Comparison of ENCODE assay signal across 14 mouse cellular contexts in genomic region chrX:11141294-11141693, GRCm38 (mm10).
A peak's percentile ranks its signal among the peaks of the same experiment; 100 is the strongest.
DNase-seq lines count a peak whose midpoint lies in the region; ATAC-seq and TF ChIP-seq lines count a peak whose summit lies in the region.
"Had no signal": no experiment of that assay in that cellular context is flagged by ENCODE, and none has a peak within 500 bp of the region (broad histone marks: within the 10 kb centered on the region; RNA-seq: fewer than 3 reads in every experiment).

No protein-coding gene starts in this region.

- no peak overlapping the region for H3K9ac ChIP-seq in kidney, embryonic 14.5 days (ENCODE audit: low read depth, low read length)
- no peak overlapping the region for H3K9ac ChIP-seq in MEL (ENCODE audit: control insufficient read depth, low read depth, low read length, poor library complexity, severe bottlenecking)
- H3K9ac ChIP-seq in stomach, postnatal 0 days (ENCODE audit: low read length), result no peak overlapping the region
- H3K9ac ChIP-seq in neural tube, embryonic 15.5 days (replicated peaks), result no peak overlapping the region
- H3K9ac ChIP-seq: heart, embryonic 15.5 days; hindbrain, embryonic 15.5 days; limb, embryonic 13.5 days had no signal

- no peak for ATAC-seq in kidney, embryonic 14.5 days (ENCODE audit: low FRiP score, low TSS enrichment)
- no peak for ATAC-seq in stomach, postnatal 0 days (ENCODE audit: low FRiP score, low TSS enrichment)
- ATAC-seq in neural tube, embryonic 15.5 days (ENCODE audit: low FRiP score), result no peak

- H3K9me3 ChIP-seq in kidney, embryonic 14.5 days (ENCODE audit: control insufficient read depth, low read length), result no peaks in the 10 kb centered on the region
- H3K9me3 ChIP-seq in MEL (replicated peaks; ENCODE audit: insufficient read depth, low read length), result no peaks in the 10 kb centered on the region
- H3K9me3 ChIP-seq in stomach, postnatal 0 days (ENCODE audit: control insufficient read depth, low read length), result no peaks in the 10 kb centered on the region
- no peaks in the 10 kb centered on the region for H3K9me3 ChIP-seq in neural tube, embryonic 15.5 days (replicated peaks)
- H3K9me3 ChIP-seq: heart, embryonic 15.5 days; hindbrain, embryonic 15.5 days; limb, embryonic 13.5 days had no signal

- no peak for TF ChIP-seq EP300 in MEL (IDR thresholded peaks at IDR 0.05; ENCODE audit: low read depth in 1 of 2, low read length in 2 of 2)
- no peak for TF ChIP-seq EP300 in stomach, postnatal 0 days (optimal IDR thresholded peaks at IDR 0.05)

- H3K27ac ChIP-seq in kidney, embryonic 14.5 days (ENCODE audit: low read depth, low read length), result no peak overlapping the region
- no peak overlapping the region for H3K27ac ChIP-seq in thymus, adult 2 months (ENCODE audit: control insufficient read depth, insufficient read depth, low read length)
- no peak overlapping the region for H3K27ac ChIP-seq in MEL (ENCODE audit: control insufficient read depth, low read depth, low read length)
- H3K27ac ChIP-seq in stomach, postnatal 0 days (replicated peaks), result no peak overlapping the region
- no peak overlapping the region for H3K27ac ChIP-seq in neural tube, embryonic 15.5 days (replicated peaks)
- H3K27ac ChIP-seq: heart, embryonic 15.5 days; hindbrain, embryonic 15.5 days; limb, embryonic 13.5 days had no signal

- H3K4me3 ChIP-seq in kidney, embryonic 14.5 days (ENCODE audit: low read length), result no peak overlapping the region
- no peak overlapping the region for H3K4me3 ChIP-seq in thymus, adult 2 months (ENCODE audit: control insufficient read depth, insufficient read depth, low read length)
- H3K4me3 ChIP-seq in MEL (ENCODE audit: control insufficient read depth in 1 of 2, insufficient read depth in 1 of 2, low read depth in 2 of 2, low read length in 2 of 2), result no peak overlapping the region
- no peak overlapping the region for H3K4me3 ChIP-seq in stomach, postnatal 0 days (ENCODE audit: low read depth, low read length)
- no peak overlapping the region for H3K4me3 ChIP-seq in neural tube, embryonic 15.5 days (replicated peaks)
- H3K4me3 ChIP-seq: heart, embryonic 15.5 days; hindbrain, embryonic 15.5 days; limb, embryonic 13.5 days had no signal

- no peak overlapping the region for H3K4me2 ChIP-seq in kidney, embryonic 14.5 days (replicated peaks; ENCODE audit: low read depth, low read length)
- H3K4me2 ChIP-seq in stomach, postnatal 0 days (replicated peaks; ENCODE audit: low read depth), result no peak overlapping the region
- no peak overlapping the region for H3K4me2 ChIP-seq in neural tube, embryonic 15.5 days
- H3K4me2 ChIP-seq: heart, embryonic 15.5 days; hindbrain, embryonic 15.5 days; limb, embryonic 13.5 days had no signal

- TF ChIP-seq CTCF in thymus, adult 2 months (IDR thresholded peaks at IDR 0.05; ENCODE audit: borderline replicate concordance, control insufficient read depth, extremely low read depth, insufficient read depth, low read length, poor library complexity), result no peak
- TF ChIP-seq CTCF in MEL (IDR thresholded peaks at IDR 0.05 in 2 of 3, conservative IDR thresholded peaks at IDR 0.05 in 1 of 3; ENCODE audit: control insufficient read depth in 1 of 3, insufficient read depth in 1 of 3, low read depth in 2 of 3, low read length in 3 of 3, poor library complexity in 1 of 3, severe bottlenecking in 1 of 3), result peak; percentile 28 to 45 (median 37)
- TF ChIP-seq CTCF in stomach, postnatal 0 days (IDR thresholded peaks at IDR 0.05; ENCODE audit: low read depth), result peak; percentile 50

- peak; percentile 52 for TF ChIP-seq RAD21 in MEL (IDR thresholded peaks at IDR 0.05; ENCODE audit: low read depth, low read length)

- no peaks in the 10 kb centered on the region for H3K27me3 ChIP-seq in kidney, embryonic 14.5 days (ENCODE audit: control insufficient read depth, insufficient read depth, low read length)
- H3K27me3 ChIP-seq in thymus, adult 2 months (ENCODE audit: control insufficient read depth, insufficient read depth, low read length), result no peaks in the 10 kb centered on the region
- H3K27me3 ChIP-seq in MEL (ENCODE audit: control insufficient read depth in 1 of 2, insufficient read depth in 2 of 2, low read length in 2 of 2), result no peaks in the 10 kb centered on the region
- H3K27me3 ChIP-seq in stomach, postnatal 0 days (ENCODE audit: control insufficient read depth, insufficient read depth, low read length), result no peaks in the 10 kb centered on the region
- no peaks in the 10 kb centered on the region for H3K27me3 ChIP-seq in neural tube, embryonic 15.5 days (replicated peaks)
- H3K27me3 ChIP-seq: heart, embryonic 15.5 days; hindbrain, embryonic 15.5 days; limb, embryonic 13.5 days had no signal

- H3K36me3 ChIP-seq in kidney, embryonic 14.5 days (ENCODE audit: control insufficient read depth, insufficient read depth, low read length), result no peaks in the 10 kb centered on the region
- no peaks in the 10 kb centered on the region for H3K36me3 ChIP-seq in thymus, adult 2 months (ENCODE audit: control insufficient read depth, insufficient read depth, low read length)
- H3K36me3 ChIP-seq in MEL (ENCODE audit: control insufficient read depth in 1 of 2, insufficient read depth in 2 of 2, low read length in 2 of 2), result no peaks in the 10 kb centered on the region
- H3K36me3 ChIP-seq in stomach, postnatal 0 days (ENCODE audit: control insufficient read depth, insufficient read depth, low read length), result no peaks in the 10 kb centered on the region
- H3K36me3 ChIP-seq in neural tube, embryonic 15.5 days, result no peaks in the 10 kb centered on the region
- H3K36me3 ChIP-seq: heart, embryonic 15.5 days; hindbrain, embryonic 15.5 days; limb, embryonic 13.5 days had no signal

- no peak for TF ChIP-seq POLR2A in thymus, adult 2 months (IDR thresholded peaks at IDR 0.05; ENCODE audit: control insufficient read depth, extremely low read depth, insufficient read depth, low read length, poor library complexity)
- no peak for TF ChIP-seq POLR2A in MEL (IDR thresholded peaks at IDR 0.05; ENCODE audit: control insufficient read depth in 1 of 2, insufficient read depth in 1 of 2, low read depth in 1 of 2, low read length in 2 of 2, poor library complexity in 1 of 2)

- no peaks in the 10 kb centered on the region for H3K4me1 ChIP-seq in kidney, embryonic 14.5 days (ENCODE audit: control insufficient read depth, insufficient read depth, low read length)
- no peaks in the 10 kb centered on the region for H3K4me1 ChIP-seq in thymus, adult 2 months (replicated peaks; ENCODE audit: control insufficient read depth, insufficient read depth, low read length)
- H3K4me1 ChIP-seq in MEL (ENCODE audit: control insufficient read depth in 1 of 2, insufficient read depth in 2 of 2, low read length in 2 of 2), result no peaks in the 10 kb centered on the region
- H3K4me1 ChIP-seq in stomach, postnatal 0 days (replicated peaks; ENCODE audit: control insufficient read depth, insufficient read depth), result no peaks in the 10 kb centered on the region
- no peaks in the 10 kb centered on the region for H3K4me1 ChIP-seq in neural tube, embryonic 15.5 days
- H3K4me1 ChIP-seq: hindbrain, embryonic 15.5 days had no signal

- DNase-seq in kidney, postnatal 10 days, result peak; percentile 7
- peak; percentile 3 for DNase-seq in thymus, adult 2 months
- DNase-seq in thymus, adult 18-20 months, result no peak
- peak; percentile 9 for DNase-seq in MEL (ENCODE audit: low read depth, low spot score)
- DNase-seq in stomach, postnatal 0 days (ENCODE audit: low spot score), result no peak
- no peak for DNase-seq in right cerebral cortex, postnatal 36 days (ENCODE audit: low spot score in 2 of 2)
- DNase-seq: cerebellum, adult 18-20 months; kidney, postnatal 14 days; right cerebral cortex, postnatal 25 days had no signal

- no peaks in the 10 kb centered on the region for H3K79me2 ChIP-seq in MEL (ENCODE audit: control insufficient read depth, insufficient read depth, low read length, poor library complexity)

- WGBS in kidney, embryonic 14.5 days, result 76% methylated on average over 1 of the region's 1 CpGs
- WGBS in thymus, adult 2 months, result 100% methylated on average over 1 of the region's 1 CpGs
- WGBS in stomach, postnatal 0 days, result 88% methylated on average over 1 of the region's 1 CpGs
- 94% methylated on average over 1 of the region's 1 CpGs for whole genome bisulfite sequencing in neural tube, embryonic 15.5 days

TF ChIP-seq in MEL, 35 proteins besides CTCF, POLR2A, EP300 and RAD21:
- peak; percentile 29; the same call in 1 of the 2 replicates for TF ChIP-seq ZC3H11A (IDR thresholded peaks at IDR 0.05; ENCODE audit: low read depth, low read length)
- no peak for TF ChIP-seq MAFK (IDR thresholded peaks at IDR 0.05; ENCODE audit: borderline replicate concordance, low read depth, low read length)
- TF ChIP-seq SMC3 (IDR thresholded peaks at IDR 0.05; ENCODE audit: low read depth, low read length), result peak; percentile 57

Comparison
In these comparisons a context has a peak if more than half of its experiments do, and no peak if none do; other contexts are left out.
1. DNase-seq: peak in kidney, postnatal 10 days (single experiment), thymus, adult 2 months (single experiment) and MEL (single experiment); none in thymus, adult 18-20 months (0 of 2), stomach, postnatal 0 days (single experiment) and right cerebral cortex, postnatal 36 days (0 of 2).